Mouse (Mus musculus): ENCODE results near the gene Alkbh8. TPM values are rescaled to one million over a fixed set of nuclear protein-coding genes. Genes with fewer than 3 reads are reported as not detected.
"Not testable (repeated sequence)": the region's sequence is repeated elsewhere in the genome, so short reads cannot be mapped to it uniquely, and the experiment has no call there.

Alkbh8 gene
- polyA plus RNA-seq, 1 experiment: 0.92 TPM

DNA sequence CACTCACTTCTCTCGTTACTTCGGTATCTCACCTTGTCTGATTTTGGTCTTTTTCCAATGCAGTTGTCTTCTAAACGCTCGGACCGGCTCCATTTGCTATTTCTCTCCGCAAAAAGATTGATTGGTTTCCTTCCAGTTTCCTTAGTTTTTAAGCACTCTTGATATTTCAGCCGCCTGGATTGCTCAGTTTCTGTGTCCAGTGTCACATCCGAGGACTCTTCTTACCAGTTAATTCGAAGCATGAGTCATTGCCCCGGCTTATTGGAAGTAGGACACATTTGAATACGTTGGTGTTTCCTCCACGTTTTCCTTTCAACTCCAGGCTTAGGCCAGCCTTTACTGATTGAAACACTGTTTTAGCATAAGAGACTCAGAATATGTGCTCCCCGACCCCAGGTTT lies 69.4 kb downstream of the Alkbh8 start:
- no peaks in the 10 kb centered on the region for H3K4me1 ChIP-seq (ENCODE audit: control insufficient read depth, insufficient read depth, insufficient read length)
- no peak for DNase-seq (ENCODE audit: low read depth in 1 of 2, low spot score in 2 of 2)
- no peaks in the 10 kb centered on the region for H3K36me3 ChIP-seq (ENCODE audit: control insufficient read depth, insufficient read depth, low read length)
- 2% methylated on average over 13 of the region's 13 CpGs for WGBS
- TF ChIP-seq CTCF (IDR thresholded peaks at IDR 0.05; ENCODE audit: extremely low read depth, insufficient read depth, insufficient read length, insufficient replicate concordance) (no peak), POLR2A (IDR thresholded peaks at IDR 0.05; ENCODE audit: low read depth, low read length) (no peak)
- no peaks in the 10 kb centered on the region for H3K27me3 ChIP-seq (ENCODE audit: control insufficient read depth, insufficient read depth, low read length)
- H3K4me3 ChIP-seq (ENCODE audit: extremely low read depth, insufficient read depth, insufficient read length): peak overlapping the region; percentile 72
- no peak overlapping the region for H3K27ac ChIP-seq (ENCODE audit: insufficient read depth, low read length)

- not testable (repeated sequence) for H3K36me3 ChIP-seq (ENCODE audit: control insufficient read depth, insufficient read depth, low read length); DNase-seq (ENCODE audit: low read depth in 1 of 2, low spot score in 2 of 2); H3K27me3 ChIP-seq (ENCODE audit: control insufficient read depth, insufficient read depth, low read length); H3K27ac ChIP-seq (ENCODE audit: insufficient read depth, low read length); H3K4me1 ChIP-seq (ENCODE audit: control insufficient read depth, insufficient read depth, insufficient read length); H3K4me3 ChIP-seq (ENCODE audit: extremely low read depth, insufficient read depth, insufficient read length)
- WGBS: 88% methylated on average over 6 of the region's 6 CpGs
These were observed 104.8 kb downstream of the Alkbh8 start for GRCm38 (mm10) chr9:3439555-3440300.

Other genes starting within 250 kb of the Alkbh8 start
- gene Cwf19l2, start 68.5 kb downstream of the Alkbh8 start, polyA plus RNA-seq (2012; rRNA removed): 0.29 and 0.46 TPM in 2 replicates
- 0.61 and 0.71 TPM in 2 replicates for gene Gucy1a2, start 197.6 kb downstream of the Alkbh8 start, polyA plus RNA-seq (2012; rRNA removed)